Mouse (Mus musculus) thymus, adult 2 months (tissue): ENCODE results near the gene Zkscan4.

ENCODE experiments used
- CTCF ChIP-seq: fragments of 200-500 bp; IDR thresholded peaks from 2 replicates; pipeline ENCODE4 v1.5.1; 2012; ENCODE audit warnings: mild to moderate bottlenecking, control low read depth, low read length, moderate library complexity, borderline replicate concordance; ENCODE audit not compliant: control insufficient read depth, poor library complexity, insufficient read depth; ENCODE audit errors: extremely low read depth
- POLR2A ChIP-seq: fragments of 200-500 bp; IDR thresholded peaks from 2 replicates; pipeline ENCODE4 v1.6.1; 2012; ENCODE audit warnings: mild to moderate bottlenecking, low read length, control low read depth, moderate library complexity; ENCODE audit not compliant: control insufficient read depth, poor library complexity, insufficient read depth; ENCODE audit errors: extremely low read depth

- no peak for TF ChIP-seq POLR2A
- no peak for TF ChIP-seq CTCF
Measured at GRCm38 (mm10) chr13:21530781-21531201, 52.1 kb downstream of the Zkscan4 start, which contains the start of gene Zkscan8.
